Mouse (Mus musculus) forebrain, embryonic 16.5 days (tissue): ENCODE measurements at regions not wholly inside any gene's neighbourhood (a gene's known extent, or its start where the extent isn't known, plus 50 kb on each side); places are given as distances from the start of the nearest gene placed in this dataset.

ENCODE experiments used
- ATAC-seq: fragments of 200-750 bp; cut with Nextera tagmentation; 2 replicates; pipeline ENCODE4 v1.8.0; 2017; ENCODE audit warnings: mild to moderate bottlenecking, moderate library complexity
- H3K27ac ChIP-seq: fragments of 300-500 bp; sonication (generic); 2 replicates; pipeline ENCODE4 v1.5.1; 2014; ENCODE audit warnings: low read length, control low read depth
- H3K27me3 ChIP-seq: fragments of 300-500 bp; sonication (generic); replicated peaks from 2 replicates; pipeline ENCODE4 v1.6.1; 2014; ENCODE audit warnings: low read length; ENCODE audit not compliant: control insufficient read depth, insufficient read depth
- H3K36me3 ChIP-seq: fragments of 300-500 bp; sonication (generic); 2 replicates; pipeline ENCODE4 v1.6.1; 2014; ENCODE audit not compliant: control insufficient read depth, insufficient read depth
- H3K4me1 ChIP-seq: fragments of 300-500 bp; sonication (generic); replicated peaks from 2 replicates; pipeline ENCODE4 v1.6.1; 2014; ENCODE audit warnings: low read length; ENCODE audit not compliant: control insufficient read depth, insufficient read depth
- H3K4me2 ChIP-seq: fragments of 300-500 bp; sonication (generic); 2 replicates; pipeline ENCODE4 v1.6.1; 2014; ENCODE audit warnings: mild to moderate bottlenecking, low read length, control low read depth
- H3K4me3 ChIP-seq: fragments of 300-500 bp; sonication (generic); replicated peaks from 2 replicates; pipeline ENCODE4 v1.5.1; 2014; ENCODE audit warnings: mild to moderate bottlenecking, low read length, control low read depth
- H3K9ac ChIP-seq: fragments of 300-500 bp; sonication (generic); replicated peaks from 2 replicates; pipeline ENCODE4 v1.6.1; 2014; ENCODE audit warnings: low read depth, low read length, control low read depth
- H3K9me3 ChIP-seq: fragments of 300-500 bp; sonication (generic); 2 replicates; pipeline ENCODE4 v1.6.1; 2016; ENCODE audit warnings: low read length; ENCODE audit not compliant: control insufficient read depth
- WGBS: fragments of 180-500 bp; shearing (Covaris S2); extraction: QIAGEN DNeasy Blood & Tissue Kit; methylation state at CpG from one replicate; pipeline ENCODE4 v1.1.7; 2014; 5-methylcytosine and 5-hydroxymethylcytosine counted together

DNA sequence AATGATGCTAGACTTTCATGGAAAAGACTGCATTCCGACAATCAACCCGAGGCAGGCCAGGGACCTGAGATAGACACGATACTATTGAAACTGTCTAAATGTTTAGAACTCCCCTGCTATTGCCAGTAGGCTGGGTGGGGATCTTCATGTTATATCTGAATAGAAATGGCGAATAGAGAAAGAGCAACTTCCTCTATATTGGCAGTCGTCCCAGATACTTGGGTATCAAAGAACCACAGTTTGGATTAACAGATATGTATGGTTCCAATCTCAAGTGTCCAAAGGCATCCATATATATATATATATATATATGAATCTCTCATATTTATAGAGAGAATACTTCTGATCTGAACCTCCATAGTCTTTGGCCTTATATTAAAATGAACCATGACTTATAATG is 161.8 kb downstream of the Kctd12 start:
- Histone ChIP-seq H3K4me3 (no peak overlapping the region), H3K4me2 (no peak overlapping the region), H3K4me1 (no peaks in the 10 kb centered on the region), H3K9me3 (no peaks in the 10 kb centered on the region), H3K27ac (no peak overlapping the region), H3K27me3 (no peaks in the 10 kb centered on the region), H3K36me3 (no peaks in the 10 kb centered on the region), H3K9ac (no peak overlapping the region)
- 88% methylated on average over 5 of the region's 5 CpGs for WGBS
- no peak for ATAC-seq

DNA sequence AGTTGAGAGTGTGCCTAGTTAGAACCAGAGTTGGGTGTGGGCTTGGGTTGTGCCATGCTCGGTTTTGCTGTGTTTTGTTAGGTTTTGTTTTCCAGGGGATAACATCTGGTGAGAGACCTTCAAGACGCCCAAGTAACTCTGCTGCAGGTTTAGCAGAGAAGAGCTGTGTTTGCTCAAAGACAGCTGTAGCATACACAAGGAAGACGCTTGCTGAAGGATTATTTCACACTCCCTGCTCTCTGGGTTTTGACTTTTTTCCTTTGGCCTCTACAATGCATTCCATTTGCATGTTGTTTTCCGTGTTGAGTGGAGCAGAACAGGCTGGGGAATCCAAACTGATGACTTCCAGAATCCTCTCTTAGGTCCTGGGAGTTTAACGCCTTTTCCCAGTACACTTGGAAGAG is 170.8 kb downstream of the Kctd12 start:
- Histone ChIP-seq H3K9ac (no peak overlapping the region), H3K9me3 (no peaks in the 10 kb centered on the region)
- 66% methylated on average over 5 of the region's 5 CpGs for WGBS

GRCm38 (mm10) chr14:102811022-102811421 is 171.4 kb downstream of the Kctd12 start:
- no peak overlapping the region for H3K9ac ChIP-seq
- no peak for ATAC-seq
- H3K4me2 ChIP-seq, result no peak overlapping the region
- H3K9me3 ChIP-seq, result no peaks in the 10 kb centered on the region
- no peak overlapping the region for H3K27ac ChIP-seq
- H3K4me1 ChIP-seq, result no peaks in the 10 kb centered on the region
- no peak overlapping the region for H3K4me3 ChIP-seq
- no peaks in the 10 kb centered on the region for H3K36me3 ChIP-seq
- no peaks in the 10 kb centered on the region for H3K27me3 ChIP-seq
- WGBS, result 65% methylated on average over 5 of the region's 5 CpGs

More for the DNA sequence above, 170.8 kb downstream of the Kctd12 start:
- Histone ChIP-seq H3K4me1 (no peaks in the 10 kb centered on the region), H3K4me2 (no peak overlapping the region), H3K4me3 (no peak overlapping the region), H3K27ac (no peak overlapping the region), H3K36me3 (no peaks in the 10 kb centered on the region), H3K27me3 (no peaks in the 10 kb centered on the region)
- ATAC-seq, result no peak

DNA sequence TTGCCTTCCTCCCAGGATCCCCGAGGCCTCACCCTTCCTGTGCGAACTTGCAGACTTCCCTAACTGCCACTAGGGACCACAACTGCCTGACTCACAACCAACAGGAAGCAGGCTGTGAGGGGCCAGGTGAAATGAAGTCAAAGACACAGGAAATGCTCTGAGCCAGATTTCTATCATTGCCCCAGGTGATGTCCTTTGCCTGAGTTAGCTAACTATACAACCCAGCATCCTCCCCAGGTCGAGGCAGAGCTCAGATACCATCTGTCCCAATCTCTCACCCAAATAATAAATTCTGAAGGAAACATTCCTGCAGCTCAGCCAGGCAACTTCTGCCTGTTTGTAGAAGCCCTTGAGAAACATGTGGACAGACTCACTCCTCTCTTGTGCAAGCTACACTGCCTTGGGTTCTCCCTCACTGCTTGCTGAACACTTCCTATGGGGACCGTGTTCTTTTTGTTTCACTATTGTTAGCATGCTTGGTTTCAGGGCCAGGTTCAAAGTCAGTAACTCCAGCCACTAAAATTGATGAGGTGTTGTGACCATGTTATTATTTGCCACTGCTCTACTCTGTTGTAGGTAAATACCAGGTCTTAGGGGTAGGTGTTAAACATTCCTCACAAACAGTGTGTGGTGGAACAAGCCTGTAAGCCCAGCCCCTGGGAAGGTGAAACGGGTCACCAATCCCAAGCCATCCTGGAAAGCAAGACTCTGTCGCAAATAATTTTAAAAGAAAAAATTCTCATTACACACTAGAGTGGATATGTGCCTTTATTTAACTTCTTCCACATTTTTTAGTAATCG is 172.1 kb downstream of the Kctd12 start:
- 78% methylated on average over 7 of the region's 7 CpGs for WGBS

DNA sequence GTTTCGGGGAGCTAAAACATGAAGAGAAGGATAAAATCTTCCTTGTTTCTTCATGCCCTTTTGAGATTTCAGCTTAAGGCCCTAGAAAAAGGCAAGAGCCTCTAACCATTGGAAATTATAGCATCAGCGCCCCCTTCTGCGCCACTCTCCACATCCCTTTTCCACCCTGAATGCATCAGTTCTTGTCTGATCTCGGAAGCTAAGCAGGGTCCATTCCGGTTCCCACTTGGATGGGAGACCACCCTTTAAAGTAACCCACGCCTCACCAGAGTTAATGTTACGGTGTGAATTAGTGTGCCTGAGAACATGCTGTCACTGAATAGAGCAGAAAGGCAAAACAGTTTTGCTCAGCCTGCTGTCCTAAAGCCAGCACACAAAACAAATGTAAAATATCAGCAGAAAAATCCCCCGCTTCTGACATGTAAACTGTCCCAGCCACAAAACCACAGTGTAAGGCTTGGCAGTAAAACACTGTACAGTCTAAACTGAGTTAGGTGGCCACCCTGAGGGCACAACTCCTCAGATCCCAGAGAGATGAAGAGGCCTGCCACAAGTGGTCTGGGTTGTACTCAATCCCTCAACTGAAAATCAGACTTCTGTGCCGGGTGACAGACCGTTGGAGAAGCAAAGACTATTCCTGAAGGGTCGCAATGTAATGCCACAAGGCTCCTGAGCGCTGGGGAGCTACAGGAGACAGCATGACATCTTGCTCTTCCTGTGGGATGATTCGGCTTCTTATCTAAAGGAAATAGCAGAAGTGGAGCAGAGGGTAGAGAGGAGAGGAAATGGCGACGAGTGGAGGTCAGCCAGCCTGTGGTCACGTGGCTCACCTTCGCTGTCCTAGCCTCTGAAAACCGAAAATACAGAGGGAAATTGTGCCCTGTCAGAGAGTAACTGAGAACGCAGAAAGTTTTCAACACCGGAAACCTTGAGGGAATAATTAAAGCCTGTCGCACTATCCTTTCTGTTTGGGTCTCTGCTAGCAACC is 176.2 kb downstream of the Kctd12 start:
- Histone ChIP-seq H3K4me3 (no peak overlapping the region), H3K36me3 (no peaks in the 10 kb centered on the region), H3K4me1 (no peaks in the 10 kb centered on the region), H3K4me2 (no peak overlapping the region), H3K27me3 (no peaks in the 10 kb centered on the region), H3K9me3 (no peaks in the 10 kb centered on the region), H3K9ac (no peak overlapping the region), H3K27ac (no peak overlapping the region)
- ATAC-seq, result no peak
- 72% methylated on average over 21 of the region's 21 CpGs for WGBS

More for the DNA sequence above, 172.1 kb downstream of the Kctd12 start:
- Histone ChIP-seq H3K36me3 (no peaks in the 10 kb centered on the region), H3K27ac (no peak overlapping the region), H3K4me2 (no peak overlapping the region), H3K27me3 (no peaks in the 10 kb centered on the region), H3K9ac (no peak overlapping the region), H3K4me3 (no peak overlapping the region), H3K9me3 (no peaks in the 10 kb centered on the region), H3K4me1 (no peaks in the 10 kb centered on the region)
- ATAC-seq, result no peak

- Histone ChIP-seq H3K4me1 (no peaks in the 10 kb centered on the region), H3K9me3 (peaks cover 3% of the 10 kb centered on the region; the same call in 1 of the 2 replicates), H3K9ac (no peak overlapping the region), H3K4me3 (no peak overlapping the region), H3K36me3 (no peaks in the 10 kb centered on the region), H3K27ac (no peak overlapping the region), H3K4me2 (no peak overlapping the region), H3K27me3 (no peaks in the 10 kb centered on the region)
- WGBS, result 76% methylated on average over 2 of the region's 2 CpGs
- no peak for ATAC-seq
Observed at GRCm38 (mm10) chr14:102795676-102796075, 186.8 kb downstream of the Kctd12 start.

DNA sequence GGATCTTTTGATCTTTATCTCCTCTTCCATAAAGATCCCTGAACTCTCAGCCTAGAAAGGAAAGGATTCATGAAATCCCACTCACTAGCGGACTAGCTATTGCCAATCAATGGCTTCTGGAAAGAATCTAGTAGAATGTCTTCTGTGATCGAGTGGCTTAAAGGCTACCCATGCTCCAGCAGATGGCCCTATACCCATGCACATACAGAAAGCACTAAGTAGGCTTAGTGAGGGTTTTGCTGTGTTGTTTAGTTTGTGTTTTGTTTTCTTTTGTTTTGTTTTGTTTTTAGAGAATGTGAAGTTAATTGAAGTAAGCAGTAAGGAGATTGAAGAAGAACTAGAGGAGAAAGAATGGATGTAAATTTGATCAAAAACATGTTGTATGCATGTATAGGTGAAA is 187.5 kb downstream of the Kctd12 start:
- Histone ChIP-seq H3K4me3 (no peak overlapping the region), H3K4me1 (no peaks in the 10 kb centered on the region), H3K9me3 (peaks cover 3% of the 10 kb centered on the region; the same call in 1 of the 2 replicates), H3K4me2 (no peak overlapping the region), H3K36me3 (no peaks in the 10 kb centered on the region), H3K9ac (no peak overlapping the region), H3K27me3 (no peaks in the 10 kb centered on the region), H3K27ac (no peak overlapping the region)
- 89% methylated on average over 2 of the region's 2 CpGs for WGBS
- ATAC-seq, result no peak

GRCm38 (mm10) chr14:102793753-102794152 is 188.7 kb downstream of the Kctd12 start:
- no peak overlapping the region for H3K4me3 ChIP-seq
- no peaks in the 10 kb centered on the region for H3K4me1 ChIP-seq
- 89% methylated on average over 7 of the region's 7 CpGs for WGBS
- no peak overlapping the region for H3K9ac ChIP-seq
- no peaks in the 10 kb centered on the region for H3K27me3 ChIP-seq
- no peak overlapping the region for H3K4me2 ChIP-seq
- no peak for ATAC-seq
- peaks cover 3% of the 10 kb centered on the region; the same call in 1 of the 2 replicates for H3K9me3 ChIP-seq
- no peak overlapping the region for H3K27ac ChIP-seq
- no peaks in the 10 kb centered on the region for H3K36me3 ChIP-seq

DNA sequence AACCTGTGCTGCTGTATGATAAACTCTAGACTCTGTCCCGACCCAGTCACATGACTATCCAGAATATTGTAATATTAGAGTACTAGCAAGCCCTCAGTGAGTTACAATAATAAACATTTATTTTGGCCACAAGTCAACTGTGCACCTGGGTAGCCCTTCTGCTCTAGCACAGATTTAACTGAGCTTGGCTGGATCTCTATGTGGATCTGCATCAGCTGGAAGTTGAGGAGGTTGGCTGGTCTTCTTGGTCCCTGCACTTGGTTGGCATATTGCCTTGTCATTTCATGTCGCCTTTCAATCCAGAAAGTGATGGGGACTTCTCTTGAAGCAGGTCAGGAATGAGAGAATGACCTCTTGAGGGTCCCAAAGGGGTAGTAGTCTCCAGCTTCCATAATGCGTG is 191.5 kb downstream of the Kctd12 start:
- WGBS, result 84% methylated on average over 3 of the region's 3 CpGs
- Histone ChIP-seq H3K4me2 (no peak overlapping the region), H3K9ac (no peak overlapping the region), H3K27me3 (no peaks in the 10 kb centered on the region), H3K4me3 (no peak overlapping the region), H3K9me3 (peaks cover 3% of the 10 kb centered on the region; the same call in 1 of the 2 replicates), H3K4me1 (no peaks in the 10 kb centered on the region), H3K27ac (no peak overlapping the region), H3K36me3 (no peaks in the 10 kb centered on the region)
- ATAC-seq, result no peak
